Mouse (Mus musculus): ENCODE measurements around the gene Esf1. TPM values are rescaled to one million over a fixed set of nuclear protein-coding genes. Genes with fewer than 3 reads are reported as not detected.
A peak's percentile ranks its signal among the peaks of the same experiment; 100 is the strongest.
"Not testable (repeated sequence)": the region's sequence is repeated elsewhere in the genome, so short reads cannot be mapped to it uniquely, and the experiment has no call there.

Gene Esf1
- total RNA-seq (2015), result 42.8 and 43.7 TPM in 2 replicates
- total RNA-seq (2017), result 46.9 and 69.0 TPM in 2 replicates

- ATAC-seq (replicated peaks; ENCODE audit: poor library complexity), result peak; percentile 96
Measured at GRCm38 (mm10) chr2:140170127-140170802, at the start of gene Esf1, which contains the start of gene Ndufaf5. Esf1 (minus strand) TSS chr2:140170564. Ndufaf5 (plus strand) TSS chr2:140170649.

GRCm38 (mm10) chr2:140215965-140216364 lies 45.6 kb upstream of the Esf1 start:
- no peak for ATAC-seq (replicated peaks; ENCODE audit: poor library complexity)

DNA sequence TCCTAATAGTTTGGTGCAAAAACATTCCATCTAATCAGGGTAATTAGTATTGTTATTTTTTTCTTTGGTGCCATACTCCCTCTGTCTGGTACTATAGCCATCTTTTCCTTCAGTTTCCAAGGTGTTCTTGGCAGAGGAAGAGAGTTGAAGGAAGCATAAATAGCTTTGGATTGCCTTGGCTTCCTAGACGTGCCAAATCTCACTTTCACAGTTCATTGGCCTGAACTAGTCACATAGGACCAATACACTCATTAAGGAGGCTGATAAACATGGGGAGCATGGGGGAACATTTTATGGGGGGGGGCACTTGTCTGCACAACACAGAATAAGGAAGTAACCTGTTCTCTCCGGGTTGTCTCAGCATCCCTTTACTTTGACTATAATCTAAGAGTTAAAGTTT lies 45.1 kb upstream of the Esf1 start:
- ATAC-seq (replicated peaks; ENCODE audit: poor library complexity), result no peak

DNA sequence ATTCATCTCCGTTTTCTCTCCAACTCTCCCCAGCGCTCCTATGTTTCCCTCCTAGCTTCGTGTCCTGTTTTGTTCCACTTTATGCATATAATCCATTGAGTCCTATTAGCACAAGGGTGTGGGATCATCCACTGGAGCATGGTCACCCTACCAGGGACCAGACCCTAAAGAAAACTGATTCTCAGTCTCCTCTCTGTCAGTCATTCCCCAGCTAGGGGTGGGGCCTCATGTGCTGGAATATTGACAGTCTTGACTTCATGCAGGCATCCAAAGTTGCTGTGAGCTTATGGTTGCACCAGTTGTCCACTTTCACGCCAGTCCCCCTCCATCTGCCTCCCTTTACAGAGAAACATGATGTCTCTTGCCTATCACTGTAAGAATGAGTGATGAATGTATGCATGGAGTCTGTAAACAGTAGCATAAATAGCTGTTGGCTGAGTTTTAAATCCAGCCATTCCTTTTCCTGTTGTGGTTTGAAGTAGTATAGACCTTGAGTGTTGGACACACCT lies 44.2 kb upstream of the Esf1 start:
- ATAC-seq (replicated peaks; ENCODE audit: poor library complexity), result no peak

- ATAC-seq (replicated peaks; ENCODE audit: poor library complexity), result no peak
Measured at GRCm38 (mm10) chr2:140203756-140204155, 33.4 kb upstream of the Esf1 start.

- peak; percentile 77 for ATAC-seq (replicated peaks; ENCODE audit: poor library complexity)
Measured at GRCm38 (mm10) chr2:140202573-140202972, 32.2 kb upstream of the Esf1 start.

DNA sequence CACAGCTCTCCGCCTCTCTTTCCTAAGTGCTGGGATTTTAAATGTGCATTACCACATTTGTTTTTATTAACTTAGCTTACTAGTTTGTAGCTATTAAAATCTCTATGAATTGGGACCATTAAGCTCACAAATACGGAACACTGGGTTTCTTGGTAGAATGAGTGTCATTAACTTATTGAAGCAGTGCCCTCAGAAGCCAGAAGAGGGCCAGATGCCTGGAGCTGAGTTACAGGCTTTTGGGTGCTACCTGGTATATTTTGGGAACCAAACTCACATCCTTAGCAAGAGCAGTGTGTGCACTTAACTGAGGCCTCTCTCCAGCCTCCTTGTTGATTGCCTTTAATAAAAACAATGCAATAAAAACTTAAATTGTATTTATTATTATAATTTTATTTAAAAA lies 30.3 kb upstream of the Esf1 start:
- ATAC-seq (replicated peaks; ENCODE audit: poor library complexity), result no peak

- not testable (repeated sequence) for ATAC-seq (replicated peaks; ENCODE audit: poor library complexity)
Measured at GRCm38 (mm10) chr2:140185685-140186210, 15.4 kb upstream of the Esf1 start.

DNA sequence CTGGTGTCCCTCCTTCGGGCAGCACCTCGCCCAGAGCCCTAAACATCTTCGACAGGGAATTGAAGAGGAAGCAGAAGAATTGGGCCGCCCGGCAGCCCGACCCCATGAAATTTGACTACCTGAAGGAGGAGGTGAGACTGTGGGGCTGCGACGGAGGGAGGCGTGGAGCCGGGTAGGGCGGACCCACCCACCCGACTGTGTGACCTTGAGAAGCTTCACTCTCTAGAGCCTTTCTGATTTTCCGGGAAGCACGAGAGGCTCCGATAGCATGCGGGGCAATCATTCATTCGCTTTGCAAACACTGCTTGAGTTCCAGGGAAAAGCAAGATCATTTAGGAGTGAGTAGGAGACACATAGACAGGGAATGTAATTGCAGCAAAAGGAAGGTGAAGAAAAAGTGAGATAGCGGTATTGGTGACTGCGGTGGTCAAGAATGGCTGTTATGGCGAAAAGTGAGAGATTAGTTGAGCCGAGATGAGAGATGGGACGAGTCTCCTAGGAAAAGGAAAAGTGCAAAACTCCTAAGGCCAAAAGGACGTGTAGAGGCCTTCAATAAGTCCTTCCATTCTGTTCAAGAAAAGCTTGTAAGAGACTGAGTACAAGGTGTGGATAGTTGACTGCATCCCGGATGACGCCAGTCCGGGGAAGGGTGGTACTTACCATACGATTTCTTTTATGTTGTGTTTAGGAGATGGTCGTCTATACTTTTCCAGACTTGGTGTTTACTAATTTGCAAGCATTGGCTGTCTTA lies 614 bp upstream of the Esf1 start:
- peak; percentile 63 for ATAC-seq (replicated peaks; ENCODE audit: poor library complexity)

DNA sequence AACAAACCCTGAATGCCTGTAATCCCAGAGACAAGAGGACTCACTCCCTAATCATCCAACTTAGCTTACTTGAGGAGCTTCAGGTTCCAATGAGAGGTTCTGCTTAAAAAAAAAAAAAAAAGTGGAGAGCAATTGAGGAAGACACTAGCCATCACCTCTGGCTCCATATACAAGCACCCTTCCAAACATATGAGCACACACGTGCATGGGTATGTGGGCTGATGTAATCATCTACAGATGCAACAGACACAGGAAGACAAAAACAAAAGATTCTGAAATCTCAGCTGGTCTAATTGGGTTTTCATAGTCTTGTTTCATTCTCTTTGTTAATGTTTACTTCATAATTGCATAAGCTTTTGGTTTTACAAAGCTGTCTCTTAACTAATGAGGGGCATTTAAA lies 1.3 kb downstream of the Esf1 start:
- ATAC-seq (replicated peaks; ENCODE audit: poor library complexity), result no peak

- peak; percentile 96 for ATAC-seq (replicated peaks; ENCODE audit: poor library complexity)
Measured at GRCm38 (mm10) chr2:140163351-140163854, 7.0 kb downstream of the Esf1 start.

DNA sequence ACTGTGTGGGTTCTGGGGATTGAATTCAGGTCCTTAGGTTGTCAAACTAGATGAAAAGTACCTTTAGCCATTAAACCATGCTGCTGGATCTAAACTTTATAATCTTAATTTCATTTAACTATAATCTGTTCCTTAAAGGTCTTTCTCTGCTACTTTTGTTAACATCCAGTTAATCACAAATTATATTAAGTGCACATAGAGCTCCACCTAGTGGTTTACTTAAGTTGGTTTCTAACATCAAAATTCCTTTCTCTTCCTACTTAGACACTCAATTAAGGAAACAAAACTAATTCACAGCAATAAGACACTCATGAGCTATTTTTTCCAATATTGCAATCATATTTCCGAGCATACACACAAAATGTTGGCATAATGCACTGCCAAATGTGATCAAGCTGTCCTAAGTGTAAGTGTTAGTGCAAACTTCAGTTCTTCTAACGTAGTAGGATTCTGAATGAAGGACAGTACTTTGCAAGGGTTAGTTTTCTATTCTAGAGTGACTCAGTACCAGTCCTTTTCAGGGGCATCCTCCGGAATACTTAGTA lies 11.1 kb downstream of the Esf1 start:
- ATAC-seq (replicated peaks; ENCODE audit: poor library complexity), result peak; percentile 49

DNA sequence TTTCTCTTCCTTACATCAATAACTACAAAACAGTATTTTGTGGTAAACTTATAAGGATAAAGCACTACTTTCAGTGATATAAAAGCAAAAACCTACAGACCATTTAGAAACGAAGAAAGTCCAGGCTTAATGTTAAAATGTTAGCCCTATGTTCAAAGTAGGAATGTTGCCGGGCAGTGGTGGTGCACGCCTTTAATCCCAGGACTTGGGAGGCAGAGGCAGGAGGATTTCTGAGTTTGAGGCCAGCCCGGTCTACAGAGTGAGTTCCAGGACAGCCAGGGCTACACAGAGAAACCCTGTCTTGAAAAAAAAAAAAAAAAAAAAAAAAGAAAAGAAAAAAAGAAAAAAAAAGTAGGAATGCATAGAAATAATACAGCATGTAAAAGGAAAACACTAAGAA lies 18.6 kb downstream of the Esf1 start, which contains the start of gene Gm17374:
Gm17374 (plus strand) TSS at position 301 of the 400 bp plus-strand sequence.
- ATAC-seq (replicated peaks; ENCODE audit: poor library complexity), result not testable (repeated sequence)

- ATAC-seq (replicated peaks; ENCODE audit: poor library complexity), result peak; percentile 66
Measured at GRCm38 (mm10) chr2:140125516-140125915, 44.8 kb downstream of the Esf1 start.

DNA sequence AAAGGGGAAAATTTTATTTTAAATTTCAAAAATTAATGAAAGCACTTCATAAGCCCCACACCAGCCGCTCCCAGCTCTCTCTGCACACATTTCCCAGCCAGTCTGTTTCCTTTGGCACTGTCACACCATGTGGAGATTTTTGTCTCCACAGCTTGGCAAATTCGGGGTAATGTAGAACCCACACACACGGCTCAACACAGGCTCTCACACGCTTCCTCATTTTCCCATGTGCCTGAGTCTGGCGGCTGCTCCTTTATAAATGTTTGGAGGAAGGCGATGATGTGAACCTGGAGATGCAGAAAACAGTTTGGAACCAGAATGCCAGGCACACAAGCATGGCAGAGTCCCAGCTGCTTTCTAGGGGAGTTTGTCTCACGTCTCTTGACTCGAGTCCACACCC lies 56.5 kb downstream of the Esf1 start:
- ATAC-seq (replicated peaks; ENCODE audit: poor library complexity), result no peak

GRCm38 (mm10) chr2:140108945-140109344 lies 61.4 kb downstream of the Esf1 start:
- ATAC-seq (replicated peaks; ENCODE audit: poor library complexity), result no peak

GRCm38 (mm10) chr2:140107641-140108040 lies 62.7 kb downstream of the Esf1 start:
- ATAC-seq (replicated peaks; ENCODE audit: poor library complexity), result no peak

GRCm38 (mm10) chr2:140104951-140105350 lies 65.4 kb downstream of the Esf1 start:
- no peak for ATAC-seq (replicated peaks; ENCODE audit: poor library complexity)

DNA sequence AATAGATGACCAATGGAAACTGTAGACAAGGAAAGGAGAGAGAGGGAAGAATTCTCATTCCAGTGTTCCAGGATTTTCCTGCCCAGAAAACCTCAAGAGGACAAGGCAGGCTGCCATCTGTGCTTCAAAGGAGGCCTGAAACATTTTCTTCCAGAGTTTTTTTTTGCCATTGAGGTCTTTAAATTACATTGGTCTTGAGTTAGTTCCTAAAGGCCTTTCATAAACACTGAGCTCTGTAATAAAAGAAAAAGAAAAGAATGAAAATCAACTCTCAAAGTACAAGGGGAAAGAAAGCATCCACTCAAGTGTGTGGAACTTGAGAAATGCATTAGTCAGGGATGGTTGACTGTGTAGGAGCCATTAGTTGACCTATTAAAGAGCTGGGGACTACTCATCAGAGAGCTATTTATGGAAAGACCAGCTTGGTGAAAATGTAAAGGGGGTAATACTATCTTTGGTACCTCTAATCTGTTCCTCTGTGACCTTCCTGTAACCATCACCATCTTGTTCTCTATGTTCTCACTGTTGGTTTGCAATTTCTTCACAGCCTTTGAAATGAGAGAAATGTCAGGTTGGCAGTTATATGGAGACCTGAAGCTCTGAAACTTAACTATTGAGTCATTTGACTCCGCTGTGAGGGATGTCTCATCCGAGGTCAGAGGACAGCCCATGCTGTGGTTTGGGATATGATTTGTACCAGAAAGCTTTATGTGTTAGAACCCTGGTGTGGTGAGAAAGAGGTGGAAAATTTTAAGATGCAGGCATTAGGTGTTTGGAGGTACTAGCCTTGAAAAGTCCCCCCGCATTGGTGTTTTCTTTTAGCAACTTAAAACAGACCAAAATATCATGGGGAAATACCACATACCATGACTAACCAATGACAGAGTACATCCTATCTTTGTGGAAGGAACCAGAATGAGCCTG lies 69.6 kb downstream of the Esf1 start:
- ATAC-seq (replicated peaks; ENCODE audit: poor library complexity), result no peak

- no peak for ATAC-seq (replicated peaks; ENCODE audit: poor library complexity)
Measured at GRCm38 (mm10) chr2:140099971-140100370, 70.4 kb downstream of the Esf1 start.
